25 mouse cellular contexts compared by ENCODE assay signal in the genomic region with DNA sequence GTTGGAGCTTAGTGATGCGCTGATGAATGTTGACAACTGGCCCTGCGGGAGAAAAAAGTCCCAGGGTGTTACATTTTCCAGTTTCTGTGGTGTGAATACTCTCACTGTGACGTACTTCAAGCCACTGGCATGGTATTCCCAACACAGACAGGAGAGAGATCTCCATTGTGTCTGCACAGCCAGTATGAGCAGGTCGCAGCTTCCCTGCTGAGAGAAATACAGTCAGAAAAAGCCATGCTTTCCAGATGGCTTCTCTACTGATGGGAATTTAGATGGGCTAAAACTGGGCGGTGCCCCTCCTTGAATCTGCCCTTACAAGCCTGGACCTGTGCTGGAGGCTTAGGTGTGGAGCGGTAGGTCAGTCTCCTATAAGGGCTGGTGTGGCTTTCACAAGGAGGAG. TPM values are rescaled to one million over a fixed set of nuclear protein-coding genes. Genes with fewer than 3 reads are reported as not detected.
"Had no signal": no experiment of that assay in that cellular context is flagged by ENCODE, and none has a peak within 500 bp of the region (broad histone marks: within the 10 kb centered on the region; RNA-seq: fewer than 3 reads in every experiment).

No protein-coding gene starts in this region.

- H3K4me2 ChIP-seq: kidney, embryonic 15.5 days; limb, embryonic 13.5 days; liver, embryonic 12.5 days; liver, embryonic 15.5 days; lung, embryonic 15.5 days; midbrain, embryonic 13.5 days had no signal

- H3K27ac ChIP-seq: kidney, embryonic 15.5 days; limb, embryonic 10.5 days; limb, embryonic 13.5 days; liver, embryonic 12.5 days; liver, embryonic 15.5 days; lung, embryonic 15.5 days; midbrain, embryonic 10.5 days; midbrain, embryonic 13.5 days; stomach, postnatal 0 days had no signal

- H3K4me3 ChIP-seq: kidney, embryonic 15.5 days; limb, embryonic 10.5 days; limb, embryonic 13.5 days; liver, embryonic 12.5 days; liver, embryonic 15.5 days; lung, embryonic 15.5 days; megakaryocyte, embryonic 14.5 days; midbrain, embryonic 10.5 days; midbrain, embryonic 13.5 days; myocyte had no signal

- DNase-seq: kidney, postnatal 10 days; kidney, postnatal 4 days; layer of hippocampus, adult 9-11 months; liver; lung, adult 18-20 months; lung, postnatal 10 days; lung, postnatal 36 days; thymus, adult 2 months; thymus, postnatal 14 days; thymus, postnatal 4 days had no signal

- H3K4me1 ChIP-seq: kidney, embryonic 15.5 days; limb, embryonic 13.5 days; lung, embryonic 15.5 days; midbrain, embryonic 13.5 days had no signal

- ATAC-seq: liver, embryonic 12.5 days; midbrain, embryonic 13.5 days; midbrain, embryonic 16.5 days had no signal

- H3K9me3 ChIP-seq: kidney, embryonic 15.5 days; limb, embryonic 10.5 days; limb, embryonic 13.5 days; liver, embryonic 12.5 days; liver, embryonic 15.5 days; lung, embryonic 15.5 days; megakaryocyte, embryonic 14.5 days; midbrain, embryonic 10.5 days; midbrain, embryonic 13.5 days had no signal

- H3K9ac ChIP-seq: kidney, embryonic 15.5 days; limb, embryonic 13.5 days; liver, embryonic 12.5 days; liver, embryonic 15.5 days; lung, embryonic 15.5 days; midbrain, embryonic 13.5 days had no signal

- H3K27me3 ChIP-seq: kidney, embryonic 15.5 days; limb, embryonic 13.5 days; liver, embryonic 12.5 days; liver, embryonic 15.5 days; lung, embryonic 15.5 days; megakaryocyte, embryonic 14.5 days; midbrain, embryonic 13.5 days had no signal

RNA-seq across cellular contexts. Expression of a gene that starts 28.9 kb away (rescaled TPM):
- polyA plus RNA-seq: neural tube, embryonic 11.5 days; small intestine, adult 2 months; spleen, adult 2 months; thymus, adult 2 months had no signal
